Mouse (Mus musculus) leukemia stem cell, adult 10-12 weeks (primary cell): ENCODE results near the gene Gdf2. TPM values are rescaled to one million over a fixed set of nuclear protein-coding genes. Genes with fewer than 3 reads are reported as not detected.

Experiments
- polyA plus RNA-seq: library from polyadenylated mRNA; stranded (reverse); fragments of >175 nt; gene quantifications from 2 replicates; pipeline ENCODE4 v1.2.3, GENCODE M21; 2012; ENCODE audit warnings: low replicate concordance

The Gdf2 gene
- not detected in 2 replicates for polyA plus RNA-seq

GRCm38 (mm10) chr14:33940739-33941138 lies at the start of gene Gdf2:
TSS of gene Gdf2 (plus strand) at chr14:33941039.

GRCm38 (mm10) chr14:33923168-33924070 lies 17.4 kb upstream of the Gdf2 start, which contains the start of gene Gdf10:
TSS of gene Gdf10 (plus strand) at chr14:33923587.

GRCm38 (mm10) chr14:33953761-33954160 lies 12.9 kb downstream of the Gdf2 start, which contains the start of gene Rbp3:
TSS of gene Rbp3 (plus strand) at chr14:33954003.

GRCm38 (mm10) chr14:33978604-33979059 lies 37.8 kb downstream of the Gdf2 start, which contains the start of gene Zfp488:
TSS of gene Zfp488 (minus strand) at chr14:33978764.

Other genes with a start within 250 kb of the Gdf2 start
- gene Gdf10, start 17.5 kb upstream of the Gdf2 start, polyA plus RNA-seq = 0.05 TPM in 1 of 2 replicates, not detected in the other
- gene Rbp3, start 13.0 kb downstream of the Gdf2 start, polyA plus RNA-seq = not detected in 2 replicates
- gene Zfp488, start 37.7 kb downstream of the Gdf2 start, polyA plus RNA-seq = not detected in 2 replicates
- gene Gm30083, start 74.1 kb downstream of the Gdf2 start, polyA plus RNA-seq = not detected in 2 replicates
- not detected in 2 replicates for gene Gm5460, start 75.7 kb downstream of the Gdf2 start, polyA plus RNA-seq
- not detected in 2 replicates for gene Antxrl, start 111.7 kb downstream of the Gdf2 start, polyA plus RNA-seq
- not detected in 2 replicates for gene Anxa8, start 144.9 kb downstream of the Gdf2 start, polyA plus RNA-seq
- not detected in 2 replicates for gene A630023A22Rik, start 161.7 kb downstream of the Gdf2 start, polyA plus RNA-seq
- not detected in 2 replicates for gene Npy4r, start 211.4 kb downstream of the Gdf2 start, polyA plus RNA-seq